Mouse (Mus musculus) Muller cell, postnatal 12 days (primary cell): ENCODE measurements around the gene Olfr727.

Experiments
- DNase-seq: peaks from one replicate; pipeline ENCODE4 v3.0.0-alpha.2; 2015; ENCODE audit errors: inconsistent ontology term

The Olfr727 gene

DNA sequence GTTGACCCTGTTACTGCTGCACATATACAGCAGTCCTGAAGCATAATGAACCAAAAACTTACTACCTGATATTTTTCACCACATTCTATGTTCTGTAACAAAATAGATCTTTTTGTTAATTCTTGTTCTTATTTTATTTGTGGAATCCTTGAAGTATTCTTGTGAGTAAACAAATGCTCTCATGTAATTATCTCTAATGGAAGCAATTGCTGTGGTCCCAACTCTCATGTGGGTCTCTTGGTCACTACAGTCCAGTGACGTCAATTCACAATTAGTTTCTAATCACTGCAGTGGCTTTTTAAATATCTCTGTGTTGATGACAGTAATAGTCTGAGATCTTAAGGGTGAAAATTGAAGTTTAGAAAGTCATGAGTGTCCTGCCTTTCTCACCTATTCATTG, at the start of gene Olfr727:
TSS of gene Olfr727 (plus strand) at position 301 of the 400 bp plus-strand sequence.
- no peak for DNase-seq

DNA sequence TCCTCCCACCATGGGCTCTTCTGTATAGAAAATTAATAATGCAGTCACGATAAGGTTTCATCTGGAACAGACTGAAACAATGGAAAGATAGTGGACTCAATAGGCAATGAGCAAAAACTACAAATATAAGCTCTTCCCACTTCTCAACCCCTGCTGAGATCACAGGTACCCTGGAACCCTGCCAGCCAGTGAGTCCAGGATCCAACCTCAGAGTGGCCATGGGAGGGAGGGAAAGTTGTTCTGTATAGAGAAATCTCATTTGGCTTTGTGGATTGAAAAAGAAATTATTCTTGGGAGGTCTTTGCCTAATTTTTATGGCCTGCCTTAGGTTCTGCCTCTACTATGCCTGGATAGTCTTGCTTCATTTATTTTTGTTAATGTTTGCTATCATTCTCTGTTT, 32.1 kb upstream of the Olfr727 start, which contains the start of gene Olfr726:
TSS of gene Olfr726 (minus strand) at position 101 of the 400 bp plus-strand sequence.
- no peak for DNase-seq

DNA sequence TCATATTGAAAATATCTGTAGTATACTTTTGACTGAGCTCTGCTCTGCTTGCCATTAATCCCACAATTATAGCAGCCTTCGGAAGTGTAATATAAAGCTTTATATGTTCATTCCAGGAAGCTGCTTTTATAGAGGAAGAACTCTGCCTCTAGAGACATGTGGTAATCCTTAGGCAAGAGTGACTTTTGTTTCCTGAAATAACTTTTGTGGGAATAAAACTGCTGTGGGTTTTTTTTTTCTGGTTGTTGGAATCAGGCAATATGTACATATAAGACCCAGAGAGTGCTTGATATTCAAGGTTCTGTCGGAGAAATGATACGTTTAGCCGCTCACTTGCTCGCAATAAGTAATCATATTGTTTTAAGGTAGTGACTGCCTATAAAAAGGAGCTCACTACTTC, 19.6 kb downstream of the Olfr727 start, which contains the start of gene Olfr728:
TSS of gene Olfr728 (minus strand) at position 101 of the 400 bp plus-strand sequence.
- DNase-seq: no peak

DNA sequence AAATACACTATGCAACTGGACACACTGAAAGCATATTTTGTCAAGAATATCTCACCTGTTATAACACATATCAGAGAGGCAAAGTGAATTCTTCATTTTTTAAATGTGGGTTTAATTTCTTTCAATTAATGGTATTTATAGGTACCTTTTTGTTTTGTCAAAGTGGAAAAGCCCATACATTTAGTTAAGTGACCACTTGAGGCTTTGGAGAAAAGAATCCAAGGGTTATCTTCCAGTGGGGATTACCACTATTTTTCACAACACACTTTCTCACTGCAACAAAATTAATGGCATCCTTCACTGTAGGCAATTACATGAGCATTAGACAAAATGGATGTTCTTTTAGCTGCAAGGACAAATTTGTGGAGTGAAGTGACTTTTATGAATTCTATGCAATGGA, 29.8 kb downstream of the Olfr727 start, which contains the start of gene Olfr729:
TSS of gene Olfr729 (minus strand) at position 101 of the 400 bp plus-strand sequence.
- DNase-seq: no peak
